ENCODE assay signal across 8 mouse cellular contexts in genomic region chr2:32846805-32847467, GRCm38 (mm10). TPM values are rescaled to one million over a fixed set of nuclear protein-coding genes. Genes with fewer than 3 reads are reported as not detected.
A peak's percentile ranks its signal among the peaks of the same experiment; 100 is the strongest.
DNase-seq lines count a peak whose midpoint lies in the region; ATAC-seq and TF ChIP-seq lines count a peak whose summit lies in the region.

Stxbp1 (minus strand) TSS chr2:32847245.

- peak within 1 kb of the TSS; percentile 96 for H3K4me3 ChIP-seq in brown adipose tissue, adult 24 weeks (ENCODE audit: insufficient read depth, low read depth, low read length)
- peak within 1 kb of the TSS; percentile 66 for H3K4me3 ChIP-seq in heart, embryonic 13.5 days
- H3K4me3 ChIP-seq in kidney, postnatal 0 days (replicated peaks; ENCODE audit: low read depth, low read length), result peak within 1 kb of the TSS; percentile 70
- peak within 1 kb of the TSS; percentile 59 to 78 for H3K4me3 ChIP-seq in liver, embryonic 14.5 days (ENCODE audit: insufficient read depth in 1 of 2, low read depth in 2 of 2, low read length in 2 of 2)
- peak within 1 kb of the TSS; percentile 76 for H3K4me3 ChIP-seq in stomach, embryonic 15.5 days (replicated peaks)

- H3K27me3 ChIP-seq in heart, embryonic 13.5 days (replicated peaks), result peaks cover 16% of the 10 kb centered on the region
- no peaks in the 10 kb centered on the region for H3K27me3 ChIP-seq in kidney, postnatal 0 days (ENCODE audit: insufficient read depth, low read length)
- peaks cover under 1% of the 10 kb centered on the region for H3K27me3 ChIP-seq in liver, embryonic 14.5 days (ENCODE audit: control insufficient read depth, insufficient read depth, low read length)
- no peaks in the 10 kb centered on the region for H3K27me3 ChIP-seq in stomach, embryonic 15.5 days (replicated peaks)

- H3K36me3 ChIP-seq in heart, embryonic 13.5 days, result no peaks in the 10 kb centered on the region
- no peaks in the 10 kb centered on the region for H3K36me3 ChIP-seq in kidney, postnatal 0 days (ENCODE audit: insufficient read depth, low read length)
- H3K36me3 ChIP-seq in liver, embryonic 14.5 days (replicated peaks; ENCODE audit: control insufficient read depth, insufficient read depth, low read depth), result no peaks in the 10 kb centered on the region
- no peaks in the 10 kb centered on the region for H3K36me3 ChIP-seq in stomach, embryonic 15.5 days

- no peaks in the 10 kb centered on the region for H3K9me3 ChIP-seq in heart, embryonic 13.5 days
- no peaks in the 10 kb centered on the region for H3K9me3 ChIP-seq in kidney, postnatal 0 days (replicated peaks; ENCODE audit: low read length)
- no peaks in the 10 kb centered on the region for H3K9me3 ChIP-seq in liver, embryonic 14.5 days (ENCODE audit: control insufficient read depth, low read length)
- H3K9me3 ChIP-seq in stomach, embryonic 15.5 days, result no peaks in the 10 kb centered on the region

- DNase-seq in CD8-positive naive resting alpha-beta T cell, adult 2 months (ENCODE audit: low read depth in 2 of 2, low spot score in 2 of 2), result peak; percentile 58 to 73
- peak; percentile 94 for DNase-seq in kidney, postnatal 0 days (ENCODE audit: low spot score)
- DNase-seq in liver, embryonic 14.5 days (ENCODE audit: low read depth in 3 of 3, low spot score in 3 of 3), result peak; percentile 69 to 76 (median 72)
- DNase-seq in neural tube, embryonic 10.5 days (ENCODE audit: extremely low spot score, low spot score), result peak; percentile 90

- H3K27ac ChIP-seq in brown adipose tissue, adult 24 weeks (replicated peaks; ENCODE audit: low read depth, low read length), result peak within 1 kb of the TSS; percentile 72
- peak within 1 kb of the TSS; percentile 76 for H3K27ac ChIP-seq in heart, embryonic 13.5 days (replicated peaks)
- peak within 1 kb of the TSS; percentile 85 for H3K27ac ChIP-seq in kidney, postnatal 0 days
- no peak within 1 kb of the TSS for H3K27ac ChIP-seq in liver, embryonic 14.5 days
- H3K27ac ChIP-seq in stomach, embryonic 15.5 days, result peak within 1 kb of the TSS; percentile 83

- H3K4me1 ChIP-seq in brown adipose tissue, adult 24 weeks (ENCODE audit: control insufficient read depth, insufficient read depth, insufficient read length, low read length), result no peaks in the 10 kb centered on the region
- peaks cover 29% of the 10 kb centered on the region for H3K4me1 ChIP-seq in heart, embryonic 13.5 days
- H3K4me1 ChIP-seq in kidney, postnatal 0 days (replicated peaks; ENCODE audit: insufficient read depth, low read length), result no peaks in the 10 kb centered on the region
- no peaks in the 10 kb centered on the region; a peak in 2 of 4 replicates for H3K4me1 ChIP-seq in liver, embryonic 14.5 days (replicated peaks; ENCODE audit: control insufficient read depth in 2 of 2, insufficient read depth in 2 of 2, low read length in 1 of 2)
- peaks cover 10% of the 10 kb centered on the region for H3K4me1 ChIP-seq in stomach, embryonic 15.5 days

- no peak for TF ChIP-seq EP300 in liver, embryonic 14.5 days (IDR thresholded peaks at IDR 0.05; ENCODE audit: low read depth)

- peak within 1 kb of the TSS; percentile 70 for H3K4me2 ChIP-seq in heart, embryonic 13.5 days
- H3K4me2 ChIP-seq in kidney, postnatal 0 days (ENCODE audit: low read length), result peak within 1 kb of the TSS; percentile 78
- peak within 1 kb of the TSS; percentile 88 for H3K4me2 ChIP-seq in liver, embryonic 14.5 days (ENCODE audit: low read depth)
- H3K4me2 ChIP-seq in stomach, embryonic 15.5 days, result peak within 1 kb of the TSS; percentile 91

- under 1% methylated on average over 67 of the region's 78 CpGs for WGBS in heart, embryonic 13.5 days
- WGBS in kidney, postnatal 0 days, result under 1% methylated on average over 74 of the region's 78 CpGs
- WGBS in liver, embryonic 14.5 days (ENCODE audit: insufficient replicate concordance), result under 1% methylated on average over 69 of the region's 78 CpGs
- under 1% methylated on average over 47 of the region's 78 CpGs for WGBS in stomach, embryonic 15.5 days

- ATAC-seq in erythroid progenitor cell, adult 5-6 weeks (replicated peaks; ENCODE audit: low FRiP score, poor library complexity, severe bottlenecking), result peak; percentile 94
- peak; percentile 93 for ATAC-seq in heart, embryonic 13.5 days (ENCODE audit: extremely low read depth, insufficient number of reproducible peaks, low FRiP score, low TSS enrichment)
- peak; percentile 94 for ATAC-seq in kidney, postnatal 0 days (replicated peaks; ENCODE audit: low FRiP score, low read depth)
- peak; percentile 95 for ATAC-seq in liver, embryonic 14.5 days (ENCODE audit: insufficient read depth)
- ATAC-seq in stomach, embryonic 15.5 days (ENCODE audit: insufficient read depth, low FRiP score, low read depth), result peak; percentile 95

- no peak for TF ChIP-seq CTCF in kidney, postnatal 0 days (IDR thresholded peaks at IDR 0.05; ENCODE audit: low read depth)
- TF ChIP-seq CTCF in liver, embryonic 14.5 days (IDR thresholded peaks at IDR 0.05; ENCODE audit: low read depth), result no peak

- peak within 1 kb of the TSS; percentile 80 for H3K9ac ChIP-seq in heart, embryonic 13.5 days
- peak within 1 kb of the TSS; percentile 75 for H3K9ac ChIP-seq in kidney, postnatal 0 days (ENCODE audit: low read depth, low read length)
- peak within 1 kb of the TSS; percentile 52; the same call in 1 of the 2 replicates for H3K9ac ChIP-seq in liver, embryonic 14.5 days (replicated peaks)
- H3K9ac ChIP-seq in stomach, embryonic 15.5 days, result peak within 1 kb of the TSS; percentile 55; the same call in 1 of the 2 replicates

RNA-seq across cellular contexts. Expression of gene Stxbp1, which starts in this region (rescaled TPM):
- polyA plus RNA-seq in brown adipose tissue, adult 24 weeks (2012; ENCODE audit: insufficient read depth, insufficient read length, missing spikeins), result 2.8 and 4.0 TPM in 2 replicates
- total RNA-seq in erythroid progenitor cell, adult 5-6 weeks (2015; ENCODE audit: low replicate concordance), result 0.84 and 1.4 TPM in 2 replicates
- total RNA-seq in erythroid progenitor cell, adult 5-6 weeks (2017; ENCODE audit: low replicate concordance), result 0.61 and 4.0 TPM in 2 replicates
- polyA plus RNA-seq in heart, embryonic 13.5 days (2015; fragmentation: Nextera tagmentation; extraction: Ambion mirVana), result 23.6 and 24.8 TPM in 2 replicates
- polyA plus RNA-seq in kidney, postnatal 0 days (2015; fragmentation: Nextera tagmentation; extraction: Ambion mirVana), result 14.3 and 14.6 TPM in 2 replicates
- polyA plus RNA-seq in liver, embryonic 14.5 days (2012; rRNA removed), result 1.4 and 2.1 TPM in 2 replicates
- 2.3 and 2.6 TPM in 2 replicates for polyA plus RNA-seq in liver, embryonic 14.5 days (2014; fragmentation: Nextera tagmentation; extraction: Ambion mirVana)
- polyA plus RNA-seq in stomach, embryonic 15.5 days (2015; fragmentation: Nextera tagmentation; extraction: Ambion mirVana), result 20.0 and 21.4 TPM in 2 replicates
